Comparison of ENCODE assay signal across 8 mouse cellular contexts in genomic region chrX:53670294-53670693, GRCm38 (mm10). TPM values are rescaled to one million over a fixed set of nuclear protein-coding genes. Genes with fewer than 3 reads are reported as not detected.
DNase-seq lines count a peak whose midpoint lies in the region; ATAC-seq and TF ChIP-seq lines count a peak whose summit lies in the region.

TSS of gene Rtl8b (minus strand) at chrX:53670408.

- H3K4me1 ChIP-seq in hindbrain, embryonic 16.5 days (ENCODE audit: control insufficient read depth, insufficient read depth, low read depth, low read length) = no peaks in the 10 kb centered on the region

- no peaks in the 10 kb centered on the region for H3K27me3 ChIP-seq in hindbrain, embryonic 16.5 days (replicated peaks; ENCODE audit: control insufficient read depth, insufficient read depth, low read length)

- DNase-seq in T-cell, adult 2 months (ENCODE audit: low spot score) = peak; percentile 80
- DNase-seq in cerebellum, postnatal 25 days = peak; percentile 81 to 88
- peak; percentile 86 for DNase-seq in gastrocnemius, adult 2 months
- DNase-seq in left cerebral cortex, adult 11 months (ENCODE audit: low spot score) = peak; percentile 79
- DNase-seq in lung, postnatal 36 days = peak; percentile 91
- DNase-seq in retina, embryonic 14.5 days (ENCODE audit: low spot score) = peak; percentile 80
- DNase-seq in thymus, postnatal 36 days = peak; percentile 62 to 75

- ATAC-seq in hindbrain, embryonic 16.5 days = peak; percentile 97

- no peaks in the 10 kb centered on the region for H3K9me3 ChIP-seq in hindbrain, embryonic 16.5 days (ENCODE audit: control insufficient read depth, low read length)

- TF ChIP-seq CTCF in gastrocnemius, adult 2 months (IDR thresholded peaks at IDR 0.05) = no peak

- H3K4me2 ChIP-seq in hindbrain, embryonic 16.5 days (ENCODE audit: low read length) = peak within 1 kb of the TSS; percentile 48

- 13% methylated on average over 10 of the region's 15 CpGs for WGBS in hindbrain, embryonic 16.5 days

- intact Hi-C loops in gastrocnemius, adult 2 months (cut with DNase I) = no loop called here

- H3K27ac ChIP-seq in gastrocnemius, adult 2 months = peak within 1 kb of the TSS; percentile 66
- H3K27ac ChIP-seq in hindbrain, embryonic 16.5 days (ENCODE audit: low read depth, low read length) = peak within 1 kb of the TSS; percentile 80

- no peaks in the 10 kb centered on the region for H3K36me3 ChIP-seq in hindbrain, embryonic 16.5 days (ENCODE audit: control insufficient read depth, insufficient read depth, low read length)

- peak within 1 kb of the TSS; percentile 43 for H3K9ac ChIP-seq in hindbrain, embryonic 16.5 days (ENCODE audit: low read depth, low read length)

- peak within 1 kb of the TSS; percentile 59 for H3K4me3 ChIP-seq in gastrocnemius, adult 2 months
- peak within 1 kb of the TSS; percentile 32 for H3K4me3 ChIP-seq in hindbrain, embryonic 16.5 days (ENCODE audit: low read length)

RNA-seq across cellular contexts. Expression of gene Rtl8b, which starts in this region (rescaled TPM):
- 10 to 100 TPM; 45.0 to 50.7 TPM for total RNA-seq in gastrocnemius, adult 2 months (2021)
- polyA plus RNA-seq in hindbrain, embryonic 16.5 days (2015; fragmentation: Nextera tagmentation; extraction: Ambion mirVana) = 179 and 188 TPM in 2 replicates

Comparison
In these comparisons a context has a peak if more than half of its experiments do, and no peak if none do; other contexts are left out.
1. Peak in every context shown above with its lines: DNase-seq, ATAC-seq, H3K4me3 ChIP-seq and H3K27ac ChIP-seq.